Mouse (Mus musculus) spleen, postnatal 0 days (tissue): ENCODE measurements around the gene Lbr. TPM values are rescaled to one million over a fixed set of nuclear protein-coding genes. Genes with fewer than 3 reads are reported as not detected.

Experiments used
- polyA plus RNA-seq: library from polyadenylated mRNA; unstranded; fragments of >200 nt; fragmentation: Nextera tagmentation; extraction: Ambion mirVana; gene quantifications from 2 replicates; pipeline ENCODE4 v1.2.1, GENCODE M21; 2015

The Lbr gene
- 251 and 269 TPM in 2 replicates for polyA plus RNA-seq

GRCm38 (mm10) chr1:181842781-181843180 is at the start of gene Lbr:
Gene Lbr (minus strand): TSS chr1:181843046.

Other genes starting within 250 kb of the Lbr start
- gene Enah, start 176.9 kb upstream of the Lbr start, polyA plus RNA-seq = 2.4 and 3.0 TPM in 2 replicates